Mouse (Mus musculus) c-Kit-positive CD71-positive TER-119-negative erythroid progenitor cells, embryonic 14.5 days (primary cell): Measurements from ENCODE around the gene Abcc12.

Experiments
- DNase-seq: peaks from one replicate; pipeline ENCODE4 v3.0.0-alpha.2; 2013; ENCODE audit warnings: low read depth

The Abcc12 gene

GRCm38 (mm10) chr8:86512131-86512792, 68.2 kb downstream of the Abcc12 start:
- DNase-seq = no peak

- no peak for DNase-seq
These were observed 79.1 kb downstream of the Abcc12 start for GRCm38 (mm10) chr8:86501341-86501740.

- DNase-seq = no peak
These were observed 85.4 kb downstream of the Abcc12 start for GRCm38 (mm10) chr8:86495056-86495455.

GRCm38 (mm10) chr8:86493841-86494240, 86.6 kb downstream of the Abcc12 start:
- DNase-seq = no peak

- no peak for DNase-seq
These were observed 95.1 kb downstream of the Abcc12 start for GRCm38 (mm10) chr8:86485411-86485810.

GRCm38 (mm10) chr8:86484244-86484643, 96.2 kb downstream of the Abcc12 start:
- no peak for DNase-seq

GRCm38 (mm10) chr8:86482116-86482515, 98.4 kb downstream of the Abcc12 start:
- DNase-seq = no peak

- no peak for DNase-seq
These were observed 104.6 kb downstream of the Abcc12 start for GRCm38 (mm10) chr8:86475711-86476438.

- no peak for DNase-seq
These were observed 106.0 kb downstream of the Abcc12 start for GRCm38 (mm10) chr8:86474461-86474860.

- no peak for DNase-seq
These were observed 107.4 kb downstream of the Abcc12 start for GRCm38 (mm10) chr8:86473121-86473520.

GRCm38 (mm10) chr8:86470717-86471116, 109.8 kb downstream of the Abcc12 start:
- DNase-seq = no peak

GRCm38 (mm10) chr8:86463215-86463614, 117.3 kb downstream of the Abcc12 start:
- DNase-seq = no peak

- no peak for DNase-seq
These were observed 120.1 kb downstream of the Abcc12 start for GRCm38 (mm10) chr8:86460372-86460771.

- DNase-seq = no peak
These were observed 126.6 kb downstream of the Abcc12 start for GRCm38 (mm10) chr8:86453697-86454480.

- DNase-seq = no peak
These were observed 130.5 kb downstream of the Abcc12 start for GRCm38 (mm10) chr8:86449870-86450515.

- DNase-seq = no peak
These were observed 135.0 kb downstream of the Abcc12 start for GRCm38 (mm10) chr8:86445516-86445915.

- DNase-seq = no peak
These were observed 136.7 kb downstream of the Abcc12 start for GRCm38 (mm10) chr8:86443744-86444143.

- DNase-seq = no peak
These were observed 141.5 kb downstream of the Abcc12 start for GRCm38 (mm10) chr8:86438983-86439299.

GRCm38 (mm10) chr8:86438133-86438982, 142.1 kb downstream of the Abcc12 start:
- DNase-seq = no peak

GRCm38 (mm10) chr8:86437418-86437817, 143.1 kb downstream of the Abcc12 start:
- no peak for DNase-seq
